Mouse (Mus musculus) CH12.LX (cell line): ENCODE data around the gene Pja2. TPM values are rescaled to one million over a fixed set of nuclear protein-coding genes. Genes with fewer than 3 reads are reported as not detected.

ENCODE experiments used
- DNase-seq: peaks from one replicate; pipeline ENCODE4 v3.0.0-alpha.2; 2013; ENCODE audit errors: extremely low read depth
- H3K27ac ChIP-seq: 2 replicates; pipeline ENCODE4 v1.5.1; 2012; ENCODE audit warnings: low read depth, mild to moderate bottlenecking, control low read depth, moderate library complexity; ENCODE audit not compliant: insufficient read depth
- H3K27me3 ChIP-seq: replicated peaks from 2 replicates; pipeline ENCODE3; 2012; ENCODE audit warnings: inconsistent platforms
- H3K36me3 ChIP-seq, 2 experiments: replicated peaks in 1 of 2; 2 replicates each; pipeline versions ENCODE3 to v1.6.1; 2012; ENCODE audit warnings: inconsistent platforms in 1 of 2, low read length in 1 of 2, mild to moderate bottlenecking in 1 of 2, mixed read lengths in 1 of 2, moderate library complexity in 1 of 2; ENCODE audit not compliant: control insufficient read depth in 1 of 2, insufficient read depth in 1 of 2
- H3K4me1 ChIP-seq, 2 experiments: 2 replicates each; pipeline ENCODE4 v1.6.1; 2012; ENCODE audit warnings: inconsistent platforms in 1 of 2, moderate library complexity in 1 of 2; ENCODE audit not compliant: insufficient read depth in 2 of 2, control insufficient read depth in 1 of 2
- H3K4me2 ChIP-seq: 2 replicates; pipeline ENCODE4 v1.6.1; 2012; ENCODE audit warnings: low read depth, mild to moderate bottlenecking, control low read depth; ENCODE audit not compliant: poor library complexity, insufficient read depth, severe bottlenecking
- H3K4me3 ChIP-seq, 3 experiments: fragments of 150-350 bp in 1 of 3; sonication (generic) in 1 of 3; replicated peaks in 1 of 3; 2 replicates each; pipeline versions ENCODE3 to v1.5.1; 2011 to 2012; ENCODE audit warnings: low read depth in 2 of 3, low read length in 2 of 3, mild to moderate bottlenecking in 2 of 3, moderate library complexity in 2 of 3, control low read depth in 1 of 3, improper control_type of control experiment in 1 of 3, inconsistent platforms in 1 of 3, mixed read lengths in 1 of 3; ENCODE audit not compliant: poor library complexity in 1 of 3
- H3K79me2 ChIP-seq: replicated peaks from 2 replicates; pipeline ENCODE4 v1.6.1; 2012; ENCODE audit warnings: mild to moderate bottlenecking, moderate library complexity; ENCODE audit not compliant: control insufficient read depth, poor library complexity, insufficient read depth, severe bottlenecking; ENCODE audit errors: extremely low read depth
- H3K9ac ChIP-seq: 2 replicates; pipeline ENCODE4 v1.6.1; 2012; ENCODE audit warnings: low read depth, mild to moderate bottlenecking, control low read depth, moderate library complexity; ENCODE audit not compliant: insufficient read depth
- H3K9me3 ChIP-seq: replicated peaks from 2 replicates; pipeline ENCODE3; 2012; ENCODE audit warnings: low read length, inconsistent platforms, mixed read lengths
- BHLHE40 ChIP-seq: IDR thresholded peaks from 2 replicates; pipeline ENCODE4 v1.6.1; 2011; ENCODE audit warnings: mild to moderate bottlenecking, low read depth, low read length, improper control_type of control experiment
- CTCF ChIP-seq, 2 experiments: IDR thresholded peaks in 1 of 2; conservative IDR thresholded peaks in 1 of 2; 2 replicates each; pipeline ENCODE4 v1.5.1; 2011 to 2012; ENCODE audit warnings: low read depth in 2 of 2, low read length in 2 of 2, improper control_type of control experiment in 1 of 2, inconsistent platforms in 1 of 2, mild to moderate bottlenecking in 1 of 2, moderate library complexity in 1 of 2
- E2F4 ChIP-seq: IDR thresholded peaks from 2 replicates; pipeline ENCODE4 v1.6.1; 2011; ENCODE audit warnings: low read depth, low read length, improper control_type of control experiment; ENCODE audit not compliant: insufficient replicate concordance
- ELF1 ChIP-seq: IDR thresholded peaks from 2 replicates; pipeline ENCODE4 v1.6.1; 2014; ENCODE audit warnings: low read depth, mild to moderate bottlenecking, inconsistent platforms, low read length, improper control_type of control experiment
- GABPA ChIP-seq: IDR thresholded peaks from 2 replicates; pipeline ENCODE4 v1.6.1; 2012; ENCODE audit warnings: low read depth, low read length, improper control_type of control experiment, inconsistent platforms; ENCODE audit not compliant: insufficient replicate concordance
- HCFC1 ChIP-seq: IDR thresholded peaks from 2 replicates; pipeline ENCODE4 v1.6.1; 2012; ENCODE audit warnings: low read depth, mild to moderate bottlenecking, inconsistent platforms, low read length, improper control_type of control experiment
- MAFK ChIP-seq: IDR thresholded peaks from 2 replicates; pipeline ENCODE4 v1.6.1; 2011; ENCODE audit warnings: low read length, improper control_type of control experiment; ENCODE audit not compliant: insufficient replicate concordance
- MXI1 ChIP-seq: IDR thresholded peaks from 2 replicates; pipeline ENCODE4 v1.6.1; 2011; ENCODE audit warnings: mild to moderate bottlenecking, low read depth, low read length, improper control_type of control experiment
- NELFE ChIP-seq: IDR thresholded peaks from 2 replicates; pipeline ENCODE4 v1.6.1; 2011; ENCODE audit warnings: low read depth, low read length, improper control_type of control experiment
- NRF1 ChIP-seq: IDR thresholded peaks from 2 replicates; pipeline ENCODE4 v1.6.1; 2014; ENCODE audit warnings: low read depth, mild to moderate bottlenecking, inconsistent platforms, low read length, improper control_type of control experiment, moderate library complexity
- POLR2A ChIP-seq: IDR thresholded peaks from 2 replicates; pipeline ENCODE4 v1.6.1; 2011; ENCODE audit warnings: low read depth, mild to moderate bottlenecking, improper control_type of control experiment, low read length
- POLR2AphosphoS2 ChIP-seq: IDR thresholded peaks from 2 replicates; pipeline ENCODE4 v1.6.1; 2011; ENCODE audit warnings: low read depth, low read length, improper control_type of control experiment
- RCOR1 ChIP-seq: conservative IDR thresholded peaks from 2 replicates; pipeline ENCODE4 v1.6.1; 2012; ENCODE audit warnings: low read depth, mild to moderate bottlenecking, inconsistent platforms, low read length, improper control_type of control experiment
- SIN3A ChIP-seq: IDR thresholded peaks from 2 replicates; pipeline ENCODE4 v1.6.1; 2012; ENCODE audit warnings: low read length, improper control_type of control experiment, inconsistent platforms
- TBP ChIP-seq: conservative IDR thresholded peaks from 2 replicates; pipeline ENCODE4 v1.6.1; 2011; ENCODE audit warnings: low read depth, low read length, improper control_type of control experiment
- TCF12 ChIP-seq: IDR thresholded peaks from 2 replicates; pipeline ENCODE4 v1.6.1; 2014; ENCODE audit warnings: low read depth, mild to moderate bottlenecking, inconsistent platforms, low read length, improper control_type of control experiment
- UBTF ChIP-seq: IDR thresholded peaks from 2 replicates; pipeline ENCODE4 v1.6.1; 2012; ENCODE audit warnings: low read depth, mild to moderate bottlenecking, inconsistent platforms, low read length, improper control_type of control experiment, moderate library complexity
- USF1 ChIP-seq: IDR thresholded peaks from 2 replicates; pipeline ENCODE4 v1.6.1; 2014; ENCODE audit warnings: low read depth, mild to moderate bottlenecking, inconsistent platforms, low read length, improper control_type of control experiment
- ZMIZ1 ChIP-seq: IDR thresholded peaks from 2 replicates; pipeline ENCODE4 v1.6.1; 2012; ENCODE audit warnings: low read depth, mild to moderate bottlenecking, inconsistent platforms, low read length, improper control_type of control experiment
- dilution Hi-C: fragments of 300-500 bp; cut with MboI; formaldehyde crosslinking; loops from 2 replicates; pipeline ENCODE4 v1.14.3; 2020; ENCODE audit warnings: low sequenced_read_pairs; ENCODE audit not compliant: extremely low pct_unique_long_range_greater_than_20kb, extremely low pct_ligation_motif_present
- in situ Hi-C: fragments of 300-500 bp; cut with MboI; formaldehyde crosslinking; loops from 3 replicates; pipeline ENCODE4 v1.14.3; 2019; ENCODE audit warnings: low sequenced_read_pairs, low pct_ligation_motif_present, low pct_unique_long_range_greater_than_20kb, mixed read lengths
- polyA plus RNA-seq: library from polyadenylated mRNA; unstranded; fragments of >175 nt; gene quantifications from 2 replicates; pipeline ENCODE4 v1.2.1, GENCODE M21; 2012; ENCODE audit warnings: low read depth; ENCODE audit not compliant: insufficient read length
- total RNA-seq, 2 experiments: library from RNA; depleted of rRNA; stranded (reverse); fragments of 300-350 nt in 1 of 2; fragments of >200 nt in 1 of 2; gene quantifications; 2 replicates each; pipeline ENCODE4 v1.2.3; 2012 to 2014

Gene Pja2
- total and polyA plus RNA-seq, 3 experiments, result 10.9 to 16.2 (median 13.9) TPM

DNA sequence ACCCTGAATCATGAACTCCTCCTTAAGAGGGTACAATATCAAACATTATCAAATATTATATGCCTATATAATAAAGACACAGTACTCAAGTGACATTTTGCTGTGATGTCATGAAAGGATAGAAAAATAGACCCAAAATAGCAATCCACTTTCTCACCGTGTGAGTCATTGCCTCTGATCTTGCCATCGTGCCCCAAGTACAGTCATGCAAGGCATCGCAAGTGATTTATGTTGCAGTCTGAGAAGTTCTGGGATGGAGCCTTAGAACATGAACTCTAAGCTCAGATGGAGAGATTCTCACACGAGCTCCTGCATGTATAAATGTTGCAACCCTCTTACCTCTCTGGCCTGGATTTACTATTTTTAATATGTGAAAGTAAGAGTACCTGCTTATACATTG lies 2.2 kb upstream of the Pja2 start:
- Histone ChIP-seq H3K36me3 (no peaks in the 10 kb centered on the region), H3K27ac (no peak overlapping the region), H3K9me3 (no peaks in the 10 kb centered on the region), H3K27me3 (no peaks in the 10 kb centered on the region), H3K79me2 (peaks cover 2% of the 10 kb centered on the region; the same call in 1 of the 2 replicates), H3K9ac (no peak overlapping the region), H3K4me1 (peaks cover 0 to 11% of the 10 kb centered on the region in 2 experiments; a peak in 1 of 4 replicates), H3K4me2 (no peak overlapping the region), H3K4me3 (no peak overlapping the region)
- no peak for TF ChIP-seq RCOR1
- no peak for DNase-seq
- in situ Hi-C loops (no loop called here), dilution Hi-C loops (no loop called here)

DNA sequence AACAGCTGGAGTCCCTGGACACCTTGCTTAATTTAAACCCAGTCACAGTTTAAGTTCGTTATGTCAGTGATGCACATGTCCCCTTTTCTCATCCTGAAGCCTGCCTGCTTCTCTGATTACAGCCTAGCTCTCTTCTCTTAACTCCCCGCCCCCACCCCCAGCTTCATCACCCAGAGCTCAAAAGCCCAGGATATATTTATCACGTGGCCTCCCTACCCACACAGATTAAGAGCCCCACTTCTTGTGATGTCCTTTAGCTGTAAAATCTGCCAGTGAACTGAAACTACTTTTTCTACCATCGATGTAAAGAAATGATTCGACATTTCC lies 1.0 kb upstream of the Pja2 start:
- peak overlapping the region; percentile 47 to 76 (median 69) for H3K4me3 ChIP-seq
- H3K4me1 ChIP-seq, result peaks cover 0 to 11% of the 10 kb centered on the region in 2 experiments; a peak in 1 of 4 replicates
- no peaks in the 10 kb centered on the region for H3K9me3 ChIP-seq
- peak overlapping the region; percentile 57 for H3K9ac ChIP-seq
- peak overlapping the region; percentile 93 for H3K4me2 ChIP-seq
- dilution Hi-C loops (no loop called here), in situ Hi-C loops (no loop called here)
- H3K27me3 ChIP-seq, result no peaks in the 10 kb centered on the region
- H3K27ac ChIP-seq, result no peak overlapping the region
- H3K36me3 ChIP-seq, result peaks cover 0 to 2% of the 10 kb centered on the region in 2 experiments
- H3K79me2 ChIP-seq, result peaks cover 2% of the 10 kb centered on the region; the same call in 1 of the 2 replicates
- peak; percentile 19 for DNase-seq
- TF ChIP-seq USF1 (peak; percentile 38), ELF1 (no peak)

DNA sequence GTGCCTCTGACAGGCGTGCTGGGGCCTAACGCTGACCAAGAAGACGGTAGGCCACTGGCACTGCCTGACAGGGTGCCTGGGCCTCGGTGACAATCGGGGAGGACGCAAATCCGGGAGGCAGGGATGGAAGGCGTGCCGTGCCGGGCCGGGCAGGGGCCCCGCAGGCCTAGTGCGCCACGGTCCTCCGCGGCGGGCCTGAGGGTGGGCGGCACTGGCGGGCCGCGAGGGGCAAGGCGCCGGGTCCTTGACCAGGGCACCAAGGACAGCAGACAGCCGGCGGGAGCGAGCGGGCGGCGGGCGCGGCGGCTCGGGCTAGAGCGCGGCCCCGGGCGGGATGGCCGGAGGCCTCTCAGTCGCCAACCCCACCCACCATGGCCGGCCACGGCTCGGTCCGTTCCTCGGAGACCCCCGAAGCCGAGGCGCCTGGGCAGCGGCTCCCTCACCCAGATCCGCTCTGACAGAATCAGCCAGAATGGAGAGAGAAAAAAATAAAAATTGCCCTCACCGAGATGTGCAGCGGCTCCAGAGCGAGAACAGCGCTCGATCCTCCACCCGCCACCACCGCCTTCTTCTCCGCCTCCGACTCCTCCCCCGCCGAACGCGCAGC lies 322 bp downstream of the Pja2 start:
- TF ChIP-seq MAFK, result no peak
- no peak for TF ChIP-seq POLR2AphosphoS2
- TF ChIP-seq NRF1, result no peak
- peak; percentile 55; the same call in 1 of the 2 replicates for TF ChIP-seq POLR2A
- TF ChIP-seq GABPA, result no peak
- TF ChIP-seq E2F4, result no peak
- TF ChIP-seq TCF12, result 0 out of 2 replicates have a peak, but pooled peaks have one; percentile 19
- TF ChIP-seq UBTF, result peak; percentile 82
- peak; percentile 61 for TF ChIP-seq MXI1
- 0 out of 2 replicates have a peak, but pooled peaks have one; percentile 56 for TF ChIP-seq ZMIZ1
- TF ChIP-seq SIN3A, result peak; percentile 44; the same call in 1 of the 2 replicates
- TF ChIP-seq TBP, result no peak
- no peak for TF ChIP-seq CTCF (conservative IDR thresholded peaks at IDR 0.05 in 1 of 2, IDR thresholded peaks at IDR 0.05 in 1 of 2; ENCODE audit: low read depth in 2 of 2, low read length in 2 of 2)
- no peak for TF ChIP-seq BHLHE40
- peak; percentile 64; the same call in 1 of the 2 replicates for TF ChIP-seq NELFE
- 0 out of 2 replicates have a peak, but pooled peaks have one; percentile 6 for TF ChIP-seq HCFC1
- TF ChIP-seq, all 38 proteins: peak for 8
- Histone ChIP-seq H3K27ac (peak overlapping the region; percentile 54), H3K4me2 (0 out of 2 replicates have a peak overlapping the region, but pooled peaks have one; percentile 0), H3K27me3 (no peaks in the 10 kb centered on the region), H3K4me3 (peak overlapping the region; percentile 73 to 90 (median 89)), H3K9me3 (no peaks in the 10 kb centered on the region), H3K79me2 (peaks cover 2% of the 10 kb centered on the region; the same call in 1 of the 2 replicates), H3K36me3 (peaks cover 0 to 4% of the 10 kb centered on the region in 2 experiments), H3K9ac (peak overlapping the region; percentile 82), H3K4me1 (peaks cover 0 to 11% of the 10 kb centered on the region in 2 experiments; a peak in 1 of 4 replicates)
- dilution Hi-C loops, result no loop called here
- peak; percentile 17 for DNase-seq
- in situ Hi-C loops, result no loop called here
